In the genomic region with DNA sequence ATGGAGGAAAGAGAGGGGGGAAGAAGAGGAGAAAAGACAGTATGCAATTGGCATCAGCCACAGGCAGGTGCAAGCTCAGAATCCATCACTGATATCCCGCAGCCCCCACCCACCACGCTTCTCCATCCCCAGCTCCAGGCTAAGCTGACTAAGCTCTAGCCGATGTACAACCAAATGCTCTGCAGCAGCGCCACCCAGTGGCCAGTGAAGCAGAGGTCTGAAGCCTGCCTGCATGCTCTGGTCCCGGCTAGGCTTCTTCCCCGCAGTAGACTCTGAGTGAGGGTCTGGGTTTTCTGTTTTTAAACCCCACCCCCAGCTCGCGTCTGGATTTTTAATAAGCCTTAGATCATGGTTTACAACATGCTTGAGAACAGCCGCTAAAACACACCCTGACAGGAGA, we compare ENCODE assay signal across 9 mouse cellular contexts. TPM values are rescaled to one million over a fixed set of nuclear protein-coding genes. Genes with fewer than 3 reads are reported as not detected.
A peak's percentile ranks its signal among the peaks of the same experiment; 100 is the strongest.
DNase-seq lines count a peak whose midpoint lies in the region; ATAC-seq and TF ChIP-seq lines count a peak whose summit lies in the region.
"Had no signal": no experiment of that assay in that cellular context is flagged by ENCODE, and none has a peak within 500 bp of the region (broad histone marks: within the 10 kb centered on the region; RNA-seq: fewer than 3 reads in every experiment).

No protein-coding gene starts in this region.

- DNase-seq in 416B (ENCODE audit: low read depth), result peak; percentile 82
- peak; percentile 96 for DNase-seq in brain, adult 2 months (ENCODE audit: low read depth, low spot score)
- peak; percentile 90 for DNase-seq in limb, embryonic 14.5 days (ENCODE audit: low spot score)
- DNase-seq in naive thymus-derived CD4-positive, alpha-beta T cell, adult 2 months (ENCODE audit: low read depth), result peak; percentile 81
- peak; percentile 77 for DNase-seq in splenic B cell, adult 2 months (ENCODE audit: low read depth, low spot score)

- no peak overlapping the region for H3K27ac ChIP-seq in embryonic fibroblast, embryonic 13.5 days (ENCODE audit: insufficient read depth, low read length)
- H3K27ac ChIP-seq in heart, embryonic 12.5 days (ENCODE audit: poor library complexity, severe bottlenecking), result no peak overlapping the region
- no peak overlapping the region for H3K27ac ChIP-seq in kidney, embryonic 15.5 days
- H3K27ac ChIP-seq in limb, embryonic 14.5 days (replicated peaks; ENCODE audit: low read depth, low read length), result no peak overlapping the region

- no peaks in the 10 kb centered on the region for H3K9me3 ChIP-seq in heart, embryonic 12.5 days (replicated peaks)
- H3K9me3 ChIP-seq in kidney, embryonic 15.5 days (replicated peaks), result no peaks in the 10 kb centered on the region
- H3K9me3 ChIP-seq in limb, embryonic 14.5 days (ENCODE audit: control insufficient read depth, low read length), result no peaks in the 10 kb centered on the region

- TF ChIP-seq CTCF in embryonic fibroblast, embryonic 13.5 days (IDR thresholded peaks at IDR 0.05; ENCODE audit: borderline replicate concordance, insufficient read depth, low read length), result peak; percentile 95

- ATAC-seq in heart, embryonic 12.5 days (ENCODE audit: insufficient number of reproducible peaks, low FRiP score), result peak; percentile 66; the same call in 1 of the 2 replicates
- ATAC-seq in kidney, embryonic 15.5 days (replicated peaks; ENCODE audit: low FRiP score), result peak; percentile 85
- ATAC-seq in limb, embryonic 14.5 days (ENCODE audit: low FRiP score, low read depth), result peak; percentile 90

- H3K9ac ChIP-seq in heart, embryonic 12.5 days, result no peak overlapping the region
- no peak overlapping the region for H3K9ac ChIP-seq in kidney, embryonic 15.5 days
- H3K9ac ChIP-seq in limb, embryonic 14.5 days (ENCODE audit: low read depth, low read length, severe bottlenecking), result no peak overlapping the region

- H3K4me2 ChIP-seq in heart, embryonic 12.5 days, result peak overlapping the region; percentile 60
- H3K4me2 ChIP-seq in kidney, embryonic 15.5 days, result peak overlapping the region; percentile 51
- H3K4me2 ChIP-seq in limb, embryonic 14.5 days (replicated peaks; ENCODE audit: low read depth, low read length, severe bottlenecking), result peak overlapping the region; percentile 50

- no peak for TF ChIP-seq POLR2A in embryonic fibroblast, embryonic 13.5 days (IDR thresholded peaks at IDR 0.05; ENCODE audit: low read depth, low read length)
- TF ChIP-seq POLR2A in limb, embryonic 14.5 days (IDR thresholded peaks at IDR 0.05; ENCODE audit: borderline replicate concordance, extremely low read depth, insufficient read depth, insufficient read length), result no peak

- peaks cover 44% of the 10 kb centered on the region for H3K27me3 ChIP-seq in heart, embryonic 12.5 days (replicated peaks)
- H3K27me3 ChIP-seq in kidney, embryonic 15.5 days, result peaks cover 4% of the 10 kb centered on the region
- H3K27me3 ChIP-seq in limb, embryonic 14.5 days (ENCODE audit: control insufficient read depth, insufficient read depth, low read length), result no peaks in the 10 kb centered on the region
- no peaks in the 10 kb centered on the region for H3K27me3 ChIP-seq in splenic B cell, adult 2 months (ENCODE audit: control insufficient read depth, insufficient read depth, low read length, poor library complexity, severe bottlenecking)

- WGBS in heart, embryonic 12.5 days, result 1% methylated on average over 9 of the region's 9 CpGs
- 2% methylated on average over 9 of the region's 9 CpGs for WGBS in kidney, embryonic 15.5 days
- WGBS in limb, embryonic 14.5 days, result 0% methylated on average over 8 of the region's 9 CpGs

- no peaks in the 10 kb centered on the region for H3K4me1 ChIP-seq in embryonic fibroblast, embryonic 13.5 days (ENCODE audit: control insufficient read depth, insufficient read depth, low read length)
- no peaks in the 10 kb centered on the region for H3K4me1 ChIP-seq in heart, embryonic 12.5 days (replicated peaks)
- peaks cover 9% of the 10 kb centered on the region for H3K4me1 ChIP-seq in kidney, embryonic 15.5 days
- H3K4me1 ChIP-seq in limb, embryonic 14.5 days (ENCODE audit: control insufficient read depth, insufficient read depth, low read length), result peaks cover 5% of the 10 kb centered on the region

- H3K4me3 ChIP-seq in embryonic fibroblast, embryonic 13.5 days (ENCODE audit: insufficient read depth, low read length), result peak overlapping the region; percentile 4; the same call in 1 of the 2 replicates
- H3K4me3 ChIP-seq in heart, embryonic 12.5 days, result 0 out of 2 replicates have a peak overlapping the region, but pooled peaks have one; percentile 7
- peak overlapping the region; percentile 8; the same call in 1 of the 2 replicates for H3K4me3 ChIP-seq in kidney, embryonic 15.5 days (replicated peaks)
- H3K4me3 ChIP-seq in limb, embryonic 14.5 days (replicated peaks; ENCODE audit: low read length), result 0 out of 2 replicates have a peak overlapping the region, but pooled peaks have one; percentile 7

- no peaks in the 10 kb centered on the region for H3K36me3 ChIP-seq in heart, embryonic 12.5 days
- no peaks in the 10 kb centered on the region for H3K36me3 ChIP-seq in kidney, embryonic 15.5 days
- no peaks in the 10 kb centered on the region for H3K36me3 ChIP-seq in limb, embryonic 14.5 days (ENCODE audit: control insufficient read depth, insufficient read depth, low read length)
- H3K36me3 ChIP-seq in splenic B cell, adult 2 months (ENCODE audit: control insufficient read depth, insufficient read depth, low read length, poor library complexity, severe bottlenecking), result peaks cover 2% of the 10 kb centered on the region; the same call in 1 of the 2 replicates
- H3K36me3 ChIP-seq: G1E had no signal

RNA-seq across cellular contexts. Expression of a gene that starts 41.7 kb away (rescaled TPM):
- 2.4 and 4.0 TPM in 2 replicates for polyA plus RNA-seq in embryonic fibroblast, embryonic 13.5 days (2011; ENCODE audit: insufficient read length, low read depth, missing spikeins)
- polyA plus RNA-seq in heart, embryonic 12.5 days (2016; fragmentation: Nextera tagmentation; extraction: Ambion mirVana), result 2.6 and 2.7 TPM in 2 replicates
- 4.1 and 4.9 TPM in 2 replicates for polyA plus RNA-seq in kidney, embryonic 15.5 days (2015; fragmentation: Nextera tagmentation; extraction: Ambion mirVana)
- 4.6 and 6.9 TPM in 2 replicates for polyA plus RNA-seq in limb, embryonic 14.5 days (2012; rRNA removed)
- 2.2 and 3.1 TPM in 2 replicates for polyA plus RNA-seq in limb, embryonic 14.5 days (2014; fragmentation: Nextera tagmentation; extraction: Ambion mirVana)
- polyA plus RNA-seq: G1E had no signal

RNA-seq across cellular contexts. Expression of a gene that starts 42.8 kb away (rescaled TPM):
- polyA plus RNA-seq in embryonic fibroblast, embryonic 13.5 days (2011; ENCODE audit: insufficient read length, low read depth, missing spikeins), result 2.6 and 3.6 TPM in 2 replicates
- polyA plus RNA-seq in heart, embryonic 12.5 days (2016; fragmentation: Nextera tagmentation; extraction: Ambion mirVana), result 5.2 and 5.6 TPM in 2 replicates
- polyA plus RNA-seq in kidney, embryonic 15.5 days (2015; fragmentation: Nextera tagmentation; extraction: Ambion mirVana), result 5.9 and 6.3 TPM in 2 replicates
- 4.6 and 5.8 TPM in 2 replicates for polyA plus RNA-seq in limb, embryonic 14.5 days (2012; rRNA removed)
- 7.1 and 7.2 TPM in 2 replicates for polyA plus RNA-seq in limb, embryonic 14.5 days (2014; fragmentation: Nextera tagmentation; extraction: Ambion mirVana)
